ENCODE assay signal across 10 mouse cellular contexts in genomic region chr7:109628935-109629609, GRCm38 (mm10).
DNase-seq lines count a peak whose midpoint lies in the region; ATAC-seq and TF ChIP-seq lines count a peak whose summit lies in the region.
"Had no signal": no experiment of that assay in that cellular context is flagged by ENCODE, and none has a peak within 500 bp of the region (broad histone marks: within the 10 kb centered on the region; RNA-seq: fewer than 3 reads in every experiment).

No protein-coding gene starts in this region.

- TF ChIP-seq CTCF in lung, adult 2 months (IDR thresholded peaks at IDR 0.05; ENCODE audit: insufficient read depth, low read length): no peak

- H3K4me3 ChIP-seq in lung, adult 2 months (replicated peaks; ENCODE audit: extremely low read depth, low read depth, low read length): no peak overlapping the region
- no peak overlapping the region for H3K4me3 ChIP-seq in heart, embryonic 11.5 days (ENCODE audit: low read depth, low read length)
- no peak overlapping the region for H3K4me3 ChIP-seq in limb, embryonic 13.5 days
- H3K4me3 ChIP-seq: midbrain, embryonic 10.5 days had no signal

- H3K9me3 ChIP-seq in heart, embryonic 11.5 days (replicated peaks; ENCODE audit: control insufficient read depth, low read length): no peaks in the 10 kb centered on the region
- no peaks in the 10 kb centered on the region for H3K9me3 ChIP-seq in limb, embryonic 13.5 days
- H3K9me3 ChIP-seq: midbrain, embryonic 10.5 days had no signal

- 0 out of 2 replicates have a peak, but pooled peaks have one; percentile 11 for TF ChIP-seq POLR2A in lung, adult 2 months (IDR thresholded peaks at IDR 0.05; ENCODE audit: borderline replicate concordance, extremely low read depth, low read depth, low read length)

- DNase-seq in lung, adult 2 months: no peak
- no peak for DNase-seq in lung, adult 18-20 months
- DNase-seq in frontal cortex, adult 2 months (ENCODE audit: extremely low spot score in 1 of 2, low spot score in 1 of 2): no peak
- no peak for DNase-seq in gastrocnemius, postnatal 25 days
- DNase-seq in B cell, adult 2 months: no peak

- H3K27me3 ChIP-seq in heart, embryonic 11.5 days (ENCODE audit: control insufficient read depth, insufficient read depth, low read length): no peaks in the 10 kb centered on the region
- H3K27me3 ChIP-seq in limb, embryonic 13.5 days: no peaks in the 10 kb centered on the region
- H3K27me3 ChIP-seq: Patski had no signal

- peak overlapping the region; percentile 35 for H3K4me2 ChIP-seq in heart, embryonic 11.5 days
- no peak overlapping the region for H3K4me2 ChIP-seq in limb, embryonic 13.5 days (replicated peaks)

- no peaks in the 10 kb centered on the region for H3K36me3 ChIP-seq in heart, embryonic 11.5 days (ENCODE audit: control insufficient read depth, insufficient read depth, low read length)
- no peaks in the 10 kb centered on the region for H3K36me3 ChIP-seq in limb, embryonic 13.5 days
- H3K36me3 ChIP-seq: midbrain, embryonic 10.5 days had no signal

- H3K27ac ChIP-seq in heart, embryonic 11.5 days (ENCODE audit: low read depth, low read length): peak overlapping the region; percentile 86
- no peak overlapping the region for H3K27ac ChIP-seq in limb, embryonic 13.5 days
- H3K27ac ChIP-seq: midbrain, embryonic 10.5 days had no signal

- peaks cover 11% of the 10 kb centered on the region for H3K4me1 ChIP-seq in lung, adult 2 months (ENCODE audit: control insufficient read depth, insufficient read depth, low read length)
- peaks cover 31% of the 10 kb centered on the region for H3K4me1 ChIP-seq in heart, embryonic 11.5 days (ENCODE audit: control insufficient read depth, insufficient read depth, low read length)
- H3K4me1 ChIP-seq in limb, embryonic 13.5 days: peaks cover 30% of the 10 kb centered on the region

- ATAC-seq in heart, embryonic 11.5 days (replicated peaks; ENCODE audit: insufficient number of reproducible peaks, low FRiP score, low TSS enrichment): no peak; the same call in 1 of the 2 replicates
- ATAC-seq in limb, embryonic 13.5 days (ENCODE audit: low FRiP score, low read depth): peak; percentile 24; the same call in 1 of the 2 replicates
- peak; percentile 48 for ATAC-seq in megakaryocyte progenitor cell, adult 5-6 weeks (replicated peaks; ENCODE audit: poor library complexity)

- WGBS in lung, adult 2 months: 34% methylated on average over 9 of the region's 9 CpGs
- WGBS in heart, embryonic 11.5 days (ENCODE audit: insufficient replicate concordance): 11% methylated on average over 9 of the region's 9 CpGs
- 71% methylated on average over 9 of the region's 9 CpGs for WGBS in limb, embryonic 13.5 days

- H3K9ac ChIP-seq in heart, embryonic 11.5 days (ENCODE audit: low read depth, low read length): peak overlapping the region; percentile 39; the same call in 1 of the 2 replicates
- no peak overlapping the region for H3K9ac ChIP-seq in limb, embryonic 13.5 days
